Mouse (Mus musculus): ENCODE measurements around the gene Fev. TPM values are rescaled to one million over a fixed set of nuclear protein-coding genes. Genes with fewer than 3 reads are reported as not detected.

Gene Fev
- polyA plus RNA-seq, 1 experiment from 2014 or later = 0.22 TPM

DNA sequence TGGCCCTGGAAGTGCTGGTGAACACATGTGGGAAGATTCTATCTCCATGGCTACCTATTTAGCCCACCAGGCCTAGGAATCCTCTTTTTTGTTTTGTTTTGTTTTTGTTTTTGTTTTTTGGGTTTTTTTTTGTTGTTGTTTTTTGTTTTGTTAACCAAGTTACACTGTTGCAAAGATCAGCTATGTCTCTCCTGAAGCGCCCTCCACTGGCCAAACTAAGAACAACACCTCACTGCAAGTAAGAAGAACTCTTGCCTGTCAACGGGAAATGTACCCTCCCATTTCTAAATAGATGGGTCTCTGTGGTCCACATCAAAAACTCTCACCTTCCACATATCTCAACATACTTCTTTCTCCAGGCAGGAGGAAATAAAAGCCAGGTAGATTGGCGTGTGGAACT, 16.5 kb upstream of the Fev start:
- ATAC-seq (ENCODE audit: low FRiP score, low TSS enrichment) (no peak), DNase-seq (ENCODE audit: low spot score) (peak; percentile 79)
- Histone ChIP-seq H3K27ac (replicated peaks) (no peak overlapping the region), H3K9ac (ENCODE audit: low read length) (no peak overlapping the region), H3K4me3 (ENCODE audit: low read depth, low read length) (no peak overlapping the region), H3K4me1 (replicated peaks; ENCODE audit: control insufficient read depth, insufficient read depth) (no peaks in the 10 kb centered on the region; the same call in 1 of the 2 replicates), H3K9me3 (ENCODE audit: control insufficient read depth, low read length) (no peaks in the 10 kb centered on the region), H3K36me3 (ENCODE audit: control insufficient read depth, insufficient read depth, low read length) (no peaks in the 10 kb centered on the region), H3K27me3 (ENCODE audit: control insufficient read depth, insufficient read depth, low read length) (no peaks in the 10 kb centered on the region; the same call in 1 of the 2 replicates), H3K4me2 (replicated peaks; ENCODE audit: low read depth) (no peak overlapping the region)
- WGBS = 12% methylated on average over 3 of the region's 3 CpGs
- TF ChIP-seq CTCF (IDR thresholded peaks at IDR 0.05; ENCODE audit: low read depth) (peak; percentile 67), EP300 (optimal IDR thresholded peaks at IDR 0.05) (no peak)

GRCm38 (mm10) chr1:74900341-74901285, 15.4 kb upstream of the Fev start:
- H3K4me3 ChIP-seq (ENCODE audit: low read depth, low read length) = peak overlapping the region; percentile 30
- under 1% methylated on average over 31 of the region's 66 CpGs for WGBS
- TF ChIP-seq CTCF (IDR thresholded peaks at IDR 0.05; ENCODE audit: low read depth) = no peak
- no peak for TF ChIP-seq EP300 (optimal IDR thresholded peaks at IDR 0.05)
- H3K4me2 ChIP-seq (replicated peaks; ENCODE audit: low read depth) = peak overlapping the region; percentile 58
- DNase-seq (ENCODE audit: low spot score) (peak; percentile 96), ATAC-seq (ENCODE audit: low FRiP score, low TSS enrichment) (peak; percentile 91)
- H3K36me3 ChIP-seq (ENCODE audit: control insufficient read depth, insufficient read depth, low read length) = no peaks in the 10 kb centered on the region
- H3K9ac ChIP-seq (ENCODE audit: low read length) = peak overlapping the region; percentile 35
- peak overlapping the region; percentile 81 for H3K27ac ChIP-seq (replicated peaks)
- H3K27me3 ChIP-seq (ENCODE audit: control insufficient read depth, insufficient read depth, low read length) = no peaks in the 10 kb centered on the region; the same call in 1 of the 2 replicates
- H3K4me1 ChIP-seq (replicated peaks; ENCODE audit: control insufficient read depth, insufficient read depth) = no peaks in the 10 kb centered on the region; the same call in 1 of the 2 replicates
- no peaks in the 10 kb centered on the region for H3K9me3 ChIP-seq (ENCODE audit: control insufficient read depth, low read length)

- H3K9ac ChIP-seq (ENCODE audit: low read length) = no peak overlapping the region
- no peaks in the 10 kb centered on the region; the same call in 1 of the 2 replicates for H3K4me1 ChIP-seq (replicated peaks; ENCODE audit: control insufficient read depth, insufficient read depth)
- H3K9me3 ChIP-seq (ENCODE audit: control insufficient read depth, low read length) = no peaks in the 10 kb centered on the region
- no peak for ATAC-seq (ENCODE audit: low FRiP score, low TSS enrichment)
- H3K36me3 ChIP-seq (ENCODE audit: control insufficient read depth, insufficient read depth, low read length) = no peaks in the 10 kb centered on the region
- TF ChIP-seq EP300 (optimal IDR thresholded peaks at IDR 0.05) (no peak), CTCF (IDR thresholded peaks at IDR 0.05; ENCODE audit: low read depth) (no peak)
- H3K27ac ChIP-seq (replicated peaks) = no peak overlapping the region
- 8% methylated on average over 7 of the region's 10 CpGs for WGBS
- no peak overlapping the region for H3K4me2 ChIP-seq (replicated peaks; ENCODE audit: low read depth)
- H3K4me3 ChIP-seq (ENCODE audit: low read depth, low read length) = no peak overlapping the region
- H3K27me3 ChIP-seq (ENCODE audit: control insufficient read depth, insufficient read depth, low read length) = no peaks in the 10 kb centered on the region; the same call in 1 of the 2 replicates
- DNase-seq (ENCODE audit: low spot score) = no peak
Observed at GRCm38 (mm10) chr1:74898656-74899431, 13.6 kb upstream of the Fev start.

- DNase-seq (ENCODE audit: low spot score) (no peak), ATAC-seq (ENCODE audit: low FRiP score, low TSS enrichment) (no peak)
- Histone ChIP-seq H3K4me2 (replicated peaks; ENCODE audit: low read depth) (no peak overlapping the region), H3K27me3 (ENCODE audit: control insufficient read depth, insufficient read depth, low read length) (peaks cover under 1% of the 10 kb centered on the region; the same call in 1 of the 2 replicates), H3K4me3 (ENCODE audit: low read depth, low read length) (no peak overlapping the region), H3K9ac (ENCODE audit: low read length) (no peak overlapping the region), H3K27ac (replicated peaks) (no peak overlapping the region), H3K9me3 (ENCODE audit: control insufficient read depth, low read length) (no peaks in the 10 kb centered on the region), H3K4me1 (replicated peaks; ENCODE audit: control insufficient read depth, insufficient read depth) (no peaks in the 10 kb centered on the region; the same call in 1 of the 2 replicates), H3K36me3 (ENCODE audit: control insufficient read depth, insufficient read depth, low read length) (no peaks in the 10 kb centered on the region)
- no peak for TF ChIP-seq CTCF (IDR thresholded peaks at IDR 0.05; ENCODE audit: low read depth)
- TF ChIP-seq EP300 (optimal IDR thresholded peaks at IDR 0.05) = no peak
- WGBS = 7% methylated on average over 7 of the region's 7 CpGs
Observed at GRCm38 (mm10) chr1:74897976-74898375, 12.8 kb upstream of the Fev start.

GRCm38 (mm10) chr1:74894966-74895365, 9.7 kb upstream of the Fev start:
- ATAC-seq (ENCODE audit: low FRiP score, low TSS enrichment) (no peak), DNase-seq (ENCODE audit: low spot score) (peak; percentile 77)
- no peak for TF ChIP-seq EP300 (optimal IDR thresholded peaks at IDR 0.05)
- peak; percentile 80 for TF ChIP-seq CTCF (IDR thresholded peaks at IDR 0.05; ENCODE audit: low read depth)
- H3K4me2 ChIP-seq (replicated peaks; ENCODE audit: low read depth) = no peak overlapping the region
- no peaks in the 10 kb centered on the region for H3K9me3 ChIP-seq (ENCODE audit: control insufficient read depth, low read length)
- peaks cover 13% of the 10 kb centered on the region; the same call in 1 of the 2 replicates for H3K27me3 ChIP-seq (ENCODE audit: control insufficient read depth, insufficient read depth, low read length)
- no peak overlapping the region for H3K27ac ChIP-seq (replicated peaks)
- no peaks in the 10 kb centered on the region for H3K4me1 ChIP-seq (replicated peaks; ENCODE audit: control insufficient read depth, insufficient read depth)
- WGBS = 15% methylated on average over 4 of the region's 4 CpGs
- H3K9ac ChIP-seq (ENCODE audit: low read length) = no peak overlapping the region
- H3K36me3 ChIP-seq (ENCODE audit: control insufficient read depth, insufficient read depth, low read length) = no peaks in the 10 kb centered on the region
- H3K4me3 ChIP-seq (ENCODE audit: low read depth, low read length) = no peak overlapping the region
